Mouse (Mus musculus): ENCODE measurements around the gene St3gal5. TPM values are rescaled to one million over a fixed set of nuclear protein-coding genes. Genes with fewer than 3 reads are reported as not detected.

Gene St3gal5
- polyA plus RNA-seq, 2 experiments = 121 to 123 TPM

DNA sequence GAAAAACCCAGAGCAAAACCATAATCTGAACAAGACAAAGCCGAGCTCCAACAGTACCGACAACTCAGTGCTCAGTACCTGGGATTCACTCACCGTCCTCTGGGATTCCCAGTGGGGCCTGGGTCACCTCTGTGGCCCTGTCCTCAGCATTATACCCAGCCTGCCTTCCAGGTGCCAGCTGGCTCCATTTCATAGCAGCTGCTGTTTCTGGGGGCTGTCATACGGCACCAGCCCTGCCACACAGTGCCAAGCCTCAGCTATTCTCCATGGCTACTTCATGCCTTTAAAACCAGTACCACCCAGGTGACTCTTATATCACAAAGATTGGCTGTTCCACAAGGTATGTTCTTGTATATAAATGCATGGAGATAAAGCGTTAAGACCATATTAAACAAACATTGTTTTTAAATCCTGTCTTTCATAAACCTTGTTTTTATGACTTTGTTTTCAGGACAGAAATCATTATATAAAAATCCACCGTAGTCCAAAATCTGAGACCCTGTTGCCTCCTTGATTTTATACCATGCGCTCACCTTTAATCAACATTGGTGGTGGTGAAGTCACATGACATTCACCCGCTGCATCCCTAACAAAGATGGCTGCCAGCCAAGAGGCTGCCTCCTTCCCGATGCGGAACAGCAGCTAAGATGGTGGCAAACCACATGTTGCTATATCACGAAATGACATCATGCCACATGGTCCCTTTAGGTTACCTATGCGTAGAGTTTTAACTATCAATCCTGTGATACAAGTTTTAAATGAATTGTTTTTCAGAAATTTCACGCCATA lies 27.1 kb downstream of the St3gal5 start:
- Histone ChIP-seq H3K36me3 (replicated peaks; ENCODE audit: control insufficient read depth, insufficient read depth, low read depth) (peaks cover 37% of the 10 kb centered on the region), H3K4me2 (ENCODE audit: low read depth) (no peak overlapping the region), H3K27me3 (ENCODE audit: control insufficient read depth, insufficient read depth, low read length) (no peaks in the 10 kb centered on the region), H3K4me3 (ENCODE audit: insufficient read depth in 1 of 2, low read depth in 2 of 2, low read length in 2 of 2) (no peak overlapping the region), H3K4me1 (replicated peaks; ENCODE audit: control insufficient read depth in 2 of 2, insufficient read depth in 2 of 2, low read length in 1 of 2) (peaks cover 0 to 15% of the 10 kb centered on the region in 2 experiments; a peak in 2 of 4 replicates), H3K9me3 (ENCODE audit: control insufficient read depth, low read length) (no peaks in the 10 kb centered on the region), H3K27ac (no peak overlapping the region), H3K9ac (replicated peaks) (no peak overlapping the region)
- DNase-seq (ENCODE audit: low read depth in 3 of 3, low spot score in 3 of 3) (no peak), ATAC-seq (ENCODE audit: insufficient read depth) (no peak)
- no peak for TF ChIP-seq CTCF (IDR thresholded peaks at IDR 0.05; ENCODE audit: low read depth)
- TF ChIP-seq EP300 (IDR thresholded peaks at IDR 0.05; ENCODE audit: low read depth) = no peak
- 93% methylated on average over 13 of the region's 13 CpGs for WGBS (ENCODE audit: insufficient replicate concordance)

DNA sequence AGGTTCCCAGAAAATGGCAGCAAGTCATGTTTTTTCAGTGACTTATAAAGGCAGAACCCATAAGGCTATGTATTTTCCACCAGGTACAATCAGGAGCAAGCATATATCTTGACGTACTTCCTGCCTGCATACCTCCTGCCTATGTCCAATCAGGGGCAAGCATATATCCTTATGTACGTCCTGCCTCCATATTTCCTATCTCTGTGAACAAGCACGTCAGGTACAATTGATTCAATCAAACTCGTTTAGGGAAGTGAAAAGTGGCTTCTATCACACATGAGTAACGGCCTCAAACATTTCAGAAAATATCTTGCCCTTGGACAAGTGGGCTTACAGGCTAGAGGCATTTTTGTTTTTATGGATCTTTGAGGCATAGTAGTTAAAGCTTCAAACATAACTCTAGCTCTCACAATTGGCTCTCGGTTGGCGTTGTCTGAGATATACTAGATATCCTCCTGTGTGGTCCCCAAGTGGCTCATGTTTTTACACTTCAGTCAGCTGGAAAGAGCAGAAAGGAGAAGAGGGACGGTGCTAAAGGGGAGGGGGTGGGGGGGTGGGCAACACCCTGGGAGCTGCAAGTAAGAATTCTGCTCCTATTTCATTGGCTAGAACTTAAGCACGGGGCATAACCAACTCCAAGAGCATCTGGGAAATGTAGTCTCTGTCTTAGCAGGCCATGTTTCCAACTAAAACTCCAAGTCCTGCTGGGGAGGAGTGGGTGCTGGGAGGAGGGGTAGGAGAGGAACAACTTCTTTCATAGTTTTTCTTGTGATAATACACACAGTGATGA lies 28.9 kb downstream of the St3gal5 start:
- no peaks in the 10 kb centered on the region for H3K9me3 ChIP-seq (ENCODE audit: control insufficient read depth, low read length)
- peaks cover 0 to 8% of the 10 kb centered on the region in 2 experiments; a peak in 2 of 4 replicates for H3K4me1 ChIP-seq (replicated peaks; ENCODE audit: control insufficient read depth in 2 of 2, insufficient read depth in 2 of 2, low read length in 1 of 2)
- TF ChIP-seq CTCF (IDR thresholded peaks at IDR 0.05; ENCODE audit: low read depth) = no peak
- no peak for TF ChIP-seq EP300 (IDR thresholded peaks at IDR 0.05; ENCODE audit: low read depth)
- no peak for DNase-seq (ENCODE audit: low read depth in 3 of 3, low spot score in 3 of 3)
- H3K27ac ChIP-seq = no peak overlapping the region
- 60% methylated on average over 9 of the region's 9 CpGs for WGBS (ENCODE audit: insufficient replicate concordance)
- no peak for ATAC-seq (ENCODE audit: insufficient read depth)
- H3K4me3 ChIP-seq (ENCODE audit: insufficient read depth in 1 of 2, low read depth in 2 of 2, low read length in 2 of 2) = no peak overlapping the region
- H3K9ac ChIP-seq (replicated peaks) = no peak overlapping the region
- H3K4me2 ChIP-seq (ENCODE audit: low read depth) = no peak overlapping the region
- peaks cover 55% of the 10 kb centered on the region for H3K36me3 ChIP-seq (replicated peaks; ENCODE audit: control insufficient read depth, insufficient read depth, low read depth)
- H3K27me3 ChIP-seq (ENCODE audit: control insufficient read depth, insufficient read depth, low read length) = no peaks in the 10 kb centered on the region

DNA sequence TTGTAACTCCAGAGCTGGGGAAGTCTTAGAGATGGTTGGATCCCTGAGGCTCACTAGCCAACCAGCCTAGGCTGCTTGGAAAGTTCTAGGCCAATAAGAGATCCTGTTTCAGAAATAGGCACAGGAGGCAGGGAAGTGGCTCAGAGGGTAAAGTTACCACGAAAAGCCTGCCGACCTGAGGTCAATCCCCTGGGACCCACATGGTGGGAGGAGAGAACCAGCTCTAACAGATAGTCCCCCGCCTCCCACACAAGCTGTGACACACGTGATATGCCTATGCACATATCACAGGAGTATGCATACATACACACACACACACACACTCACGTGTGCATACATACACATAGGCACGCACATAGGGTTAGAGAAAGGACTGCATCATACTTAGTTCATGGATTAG lies 32.7 kb downstream of the St3gal5 start:
- H3K9me3 ChIP-seq (ENCODE audit: control insufficient read depth, low read length) = no peaks in the 10 kb centered on the region
- H3K27ac ChIP-seq = no peak overlapping the region
- 83% methylated on average over 6 of the region's 6 CpGs for WGBS (ENCODE audit: insufficient replicate concordance)
- H3K27me3 ChIP-seq (ENCODE audit: control insufficient read depth, insufficient read depth, low read length) = no peaks in the 10 kb centered on the region
- H3K36me3 ChIP-seq (replicated peaks; ENCODE audit: control insufficient read depth, insufficient read depth, low read depth) = peaks cover 86% of the 10 kb centered on the region
- TF ChIP-seq EP300 (IDR thresholded peaks at IDR 0.05; ENCODE audit: low read depth) (no peak), CTCF (IDR thresholded peaks at IDR 0.05; ENCODE audit: low read depth) (no peak)
- H3K4me2 ChIP-seq (ENCODE audit: low read depth) = no peak overlapping the region
- no peak overlapping the region for H3K9ac ChIP-seq (replicated peaks)
- no peak overlapping the region for H3K4me3 ChIP-seq (ENCODE audit: insufficient read depth in 1 of 2, low read depth in 2 of 2, low read length in 2 of 2)
- ATAC-seq (ENCODE audit: insufficient read depth) (no peak), DNase-seq (ENCODE audit: low read depth in 3 of 3, low spot score in 3 of 3) (no peak)
- peaks cover 19 to 23% of the 10 kb centered on the region in 2 experiments for H3K4me1 ChIP-seq (replicated peaks; ENCODE audit: control insufficient read depth in 2 of 2, insufficient read depth in 2 of 2, low read length in 1 of 2)

DNA sequence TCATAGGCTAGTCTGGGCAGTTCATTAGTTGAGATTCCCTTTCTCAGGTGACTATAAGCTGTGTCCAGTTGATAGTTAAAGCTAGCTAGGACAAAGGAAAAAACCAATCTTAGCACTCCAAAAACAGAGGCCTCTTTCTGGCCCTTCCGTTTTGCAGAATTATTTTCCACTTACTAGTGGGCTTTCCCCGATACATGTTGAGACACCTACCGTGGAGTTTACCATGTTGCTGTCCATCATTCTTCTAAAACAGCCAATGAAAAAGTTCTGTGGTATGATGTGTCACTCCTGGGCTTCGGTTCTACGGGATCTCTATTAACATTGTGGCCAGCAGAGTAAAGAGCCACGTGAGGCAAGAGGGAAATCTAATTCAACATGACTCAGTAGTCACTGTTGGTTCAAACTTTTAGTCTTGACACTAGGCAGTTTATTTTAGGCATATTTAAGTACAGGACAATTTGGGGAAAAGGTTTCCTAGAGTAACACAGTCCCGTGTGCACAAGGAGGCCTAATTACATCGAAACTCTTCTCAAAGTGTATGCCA lies 35.4 kb downstream of the St3gal5 start:
- 93% methylated on average over 8 of the region's 8 CpGs for WGBS (ENCODE audit: insufficient replicate concordance)
- Histone ChIP-seq H3K4me1 (replicated peaks; ENCODE audit: control insufficient read depth in 2 of 2, insufficient read depth in 2 of 2, low read length in 1 of 2) (peaks cover 30 to 35% of the 10 kb centered on the region in 2 experiments), H3K36me3 (replicated peaks; ENCODE audit: control insufficient read depth, insufficient read depth, low read depth) (peaks cover 94% of the 10 kb centered on the region)

More for the DNA sequence above, 35.4 kb downstream of the St3gal5 start:
- no peak overlapping the region for H3K4me2 ChIP-seq (ENCODE audit: low read depth)
- H3K4me3 ChIP-seq (ENCODE audit: insufficient read depth in 1 of 2, low read depth in 2 of 2, low read length in 2 of 2) = no peak overlapping the region
- H3K27me3 ChIP-seq (ENCODE audit: control insufficient read depth, insufficient read depth, low read length) = no peaks in the 10 kb centered on the region
- no peak overlapping the region for H3K27ac ChIP-seq
- no peak for ATAC-seq (ENCODE audit: insufficient read depth)
- H3K9me3 ChIP-seq (ENCODE audit: control insufficient read depth, low read length) = no peaks in the 10 kb centered on the region
- no peak for DNase-seq (ENCODE audit: low read depth in 3 of 3, low spot score in 3 of 3)
- no peak overlapping the region for H3K9ac ChIP-seq (replicated peaks)
- TF ChIP-seq EP300 (IDR thresholded peaks at IDR 0.05; ENCODE audit: low read depth) (no peak), CTCF (IDR thresholded peaks at IDR 0.05; ENCODE audit: low read depth) (no peak)
